Mouse (Mus musculus) layer of hippocampus, postnatal 10 days (tissue): ENCODE results near the gene Cops9. TPM values are rescaled to one million over a fixed set of nuclear protein-coding genes. Genes with fewer than 3 reads are reported as not detected.

Experiments used
- DNase-seq, 2 experiments: peaks; one replicate each; pipeline ENCODE4 v3.0.0; 2021; ENCODE audit warnings: low spot score in 2 of 2
- total RNA-seq, 2 experiments: library from RNA; stranded (reverse); gene quantifications; 2 replicates each; pipeline ENCODE4 v1.2.3; 2021

Cops9 gene
- total RNA-seq, 2 experiments from 2014 or later: 282 to 343 TPM

DNA sequence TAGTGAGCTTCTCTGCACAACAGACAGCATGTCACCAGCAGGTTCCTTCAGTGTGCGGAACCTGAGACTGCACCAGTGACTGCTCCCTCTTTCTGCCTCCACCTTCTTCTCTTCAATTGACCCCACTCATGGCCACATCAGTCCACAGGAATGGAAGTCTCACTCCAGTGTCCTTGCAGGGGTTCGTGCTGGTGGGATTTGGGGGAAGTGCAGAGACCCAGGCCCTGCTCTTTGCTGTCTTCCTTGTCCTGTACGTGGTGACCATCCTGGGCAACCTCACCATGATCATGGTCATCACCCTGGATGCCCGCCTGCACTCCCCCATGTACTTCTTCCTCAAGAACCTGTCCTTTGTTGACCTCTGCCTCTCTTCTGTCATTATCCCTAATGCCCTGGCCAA lies 34.1 kb downstream of the Cops9 start:
- DNase-seq: no peak

DNA sequence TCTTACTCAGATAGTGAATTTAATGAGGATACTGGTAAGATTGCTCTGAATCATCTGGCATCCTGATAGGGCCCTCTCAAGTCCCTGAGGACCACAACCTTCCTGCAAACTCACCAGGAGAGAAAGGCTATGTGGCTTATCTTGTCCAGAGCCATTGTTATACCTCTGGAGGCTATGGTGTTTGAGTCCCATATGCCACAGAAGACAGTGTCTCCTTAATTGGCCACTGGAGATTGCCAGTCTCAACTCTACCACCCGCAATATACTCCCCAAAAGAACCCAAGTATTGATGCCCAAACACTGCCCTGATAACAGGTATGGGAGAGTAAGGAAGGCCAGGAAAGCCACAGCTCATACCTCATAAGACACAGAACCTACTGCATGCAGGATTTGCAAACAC lies 36.3 kb downstream of the Cops9 start, which contains the start of gene Olfr1410:
Olfr1410 (plus strand) TSS at position 301 of the 400 bp plus-strand sequence.
- no peak for DNase-seq

DNA sequence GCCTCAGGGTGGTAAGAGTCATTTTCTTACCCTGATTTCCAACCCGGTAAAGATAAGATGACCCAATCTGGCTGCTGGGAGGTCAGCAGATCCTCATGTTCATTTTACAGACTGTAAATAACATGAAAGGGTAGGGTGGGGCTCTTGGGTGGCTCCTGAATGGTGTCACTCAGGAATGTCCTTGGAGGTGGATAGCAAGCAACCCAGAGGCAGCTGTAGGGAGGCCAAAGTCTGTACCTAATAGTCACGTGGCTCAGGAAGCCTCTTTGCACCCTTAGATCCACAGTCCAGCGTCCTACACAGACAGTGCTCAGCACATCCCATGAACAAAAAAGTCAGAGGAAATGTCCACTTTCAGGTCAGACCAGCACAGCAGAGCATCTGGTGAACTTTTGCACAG lies 45.8 kb downstream of the Cops9 start:
- DNase-seq: no peak

GRCm38 (mm10) chr1:92594111-92594510 lies 47.7 kb downstream of the Cops9 start, which contains the start of gene Olfr1411:
TSS of gene Olfr1411 (plus strand) at chr1:92594411.
- DNase-seq: no peak

Other genes with a start within 250 kb of the Cops9 start
- gene Ndufa10, start 168.1 kb downstream of the Cops9 start, total RNA-seq: 100 to 1,000 TPM; 190 to 257 TPM
- not detected for gene Olfr1416, start 156.9 kb downstream of the Cops9 start, total RNA-seq
- gene Olfr1415, start 145.9 kb downstream of the Cops9 start, total RNA-seq: not detected
- gene Olfr1414, start 123.3 kb downstream of the Cops9 start, total RNA-seq: not detected
- gene Olfr1413, start 70.7 kb downstream of the Cops9 start, total RNA-seq: not detected
- gene Olfr1412, start 56.2 kb downstream of the Cops9 start, total RNA-seq: not detected
- not detected for gene Olfr1411, start 47.6 kb downstream of the Cops9 start, total RNA-seq
- gene Olfr1410, start 36.2 kb downstream of the Cops9 start, total RNA-seq: not detected
- not detected for gene Olfr12, start 24.2 kb downstream of the Cops9 start, total RNA-seq
- gene Otos, start 6.9 kb upstream of the Cops9 start, total RNA-seq: 1 to 10 TPM in 1 of 2 experiments, under 1 TPM in 1; 0.58 to 1.1 TPM
- gene Gpc1, start 189.7 kb upstream of the Cops9 start, total RNA-seq: 100 to 1,000 TPM; 157 to 166 TPM